Mouse (Mus musculus) E14TG2a.4 (cell line): Measurements from ENCODE around the gene Agap1.

ENCODE experiments used
- CTCF ChIP-seq: conservative IDR thresholded peaks from 2 replicates; pipeline ENCODE4 v1.5.1; 2014; ENCODE audit warnings: low read length
- NANOG ChIP-seq: IDR thresholded peaks from 2 replicates; pipeline ENCODE4 v1.6.1; 2014; ENCODE audit warnings: borderline replicate concordance, low read length, mixed read lengths
- POU5F1 ChIP-seq: IDR thresholded peaks from 2 replicates; pipeline ENCODE4 v1.6.1; 2014; ENCODE audit warnings: low read length, borderline replicate concordance

DNA sequence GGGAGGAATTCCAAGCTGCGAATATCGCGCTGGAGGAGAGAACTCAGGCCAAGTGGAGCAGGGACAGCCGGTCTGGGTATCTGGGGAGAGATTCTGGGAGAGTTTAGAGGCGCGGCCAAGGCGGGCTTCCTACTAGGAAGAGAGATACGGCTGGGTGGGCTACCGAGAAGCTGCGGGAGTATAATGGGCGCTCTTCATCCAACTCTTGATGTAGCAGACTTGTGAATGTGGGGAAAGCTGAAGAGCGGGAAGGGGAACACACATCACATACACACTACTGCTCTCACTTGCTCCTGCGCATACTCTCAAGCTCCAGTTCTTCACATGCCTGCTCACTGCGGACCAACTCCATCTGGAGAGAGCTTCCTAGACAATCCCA lies 469.0 kb downstream of the Agap1 start:
- TF ChIP-seq CTCF (no peak), POU5F1 (no peak), NANOG (no peak)
